Mouse (Mus musculus) lung, embryonic 15.5 days (tissue): ENCODE measurements at regions not wholly inside any gene's neighbourhood (a gene's known extent, or its start where the extent isn't known, plus 50 kb on each side); places are given as distances from the start of the nearest gene placed in this dataset.
A peak's percentile ranks its signal among the peaks of the same experiment; 100 is the strongest.

Source experiments
- ATAC-seq: fragments of 200-750 bp; cut with Nextera tagmentation; 2 replicates; pipeline ENCODE4 v1.8.0; 2017; ENCODE audit warnings: moderate number of reproducible peaks, borderline replicate concordance; ENCODE audit not compliant: low FRiP score, low TSS enrichment; ENCODE audit errors: extremely low read depth
- H3K27ac ChIP-seq: fragments of 300-500 bp; sonication (generic); 2 replicates; pipeline ENCODE4 v1.5.1; 2015; ENCODE audit warnings: moderate library complexity, mild to moderate bottlenecking, inconsistent platforms
- H3K27me3 ChIP-seq: fragments of 300-500 bp; sonication (generic); 2 replicates; pipeline ENCODE4 v1.6.1; 2015; ENCODE audit warnings: inconsistent platforms
- H3K36me3 ChIP-seq: fragments of 300-500 bp; sonication (generic); 2 replicates; pipeline ENCODE4 v1.6.1; 2015; ENCODE audit warnings: inconsistent platforms
- H3K4me1 ChIP-seq: fragments of 300-500 bp; sonication (generic); 2 replicates; pipeline ENCODE4 v1.6.1; 2015; ENCODE audit warnings: inconsistent platforms
- H3K4me2 ChIP-seq: fragments of 300-500 bp; sonication (generic); 2 replicates; pipeline ENCODE4 v1.6.1; 2015; ENCODE audit warnings: inconsistent platforms, mild to moderate bottlenecking, moderate library complexity
- H3K4me3 ChIP-seq: fragments of 300-500 bp; sonication (generic); 2 replicates; pipeline ENCODE4 v1.5.1; 2015; ENCODE audit warnings: mild to moderate bottlenecking, inconsistent platforms
- H3K9ac ChIP-seq: fragments of 300-500 bp; sonication (generic); 2 replicates; pipeline ENCODE4 v1.6.1; 2015; ENCODE audit warnings: inconsistent platforms
- H3K9me3 ChIP-seq: fragments of 300-500 bp; sonication (generic); 2 replicates; pipeline ENCODE4 v1.6.1; 2016; ENCODE audit warnings: inconsistent platforms
- WGBS: fragments of 180-500 bp; shearing (Covaris S2); methylation state at CpG from one replicate; pipeline ENCODE4 v1.1.7; 2015; 5-methylcytosine and 5-hydroxymethylcytosine counted together

DNA sequence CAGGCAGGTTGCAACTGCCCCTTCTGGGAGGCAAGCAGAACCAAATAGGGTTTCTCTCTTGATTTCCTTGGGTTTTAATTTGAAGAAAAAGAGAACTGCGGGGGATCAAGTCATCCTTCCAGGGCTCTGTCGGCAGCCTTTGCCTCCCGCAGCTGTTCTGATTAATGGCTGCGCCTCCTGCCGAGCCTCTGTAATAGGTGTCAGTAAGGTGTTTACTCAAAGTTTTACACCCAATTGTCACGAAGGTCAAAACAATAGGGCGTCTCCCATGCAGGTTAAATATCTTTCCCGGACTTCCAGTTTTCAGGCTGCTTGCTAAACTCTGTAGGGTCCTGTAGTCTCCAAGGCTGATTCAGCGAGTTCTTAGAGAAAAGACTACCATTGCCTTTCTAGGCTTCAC is 326.0 kb downstream of the Tmem182 start:
- no peak overlapping the region for H3K4me3 ChIP-seq
- no peak overlapping the region for H3K27ac ChIP-seq
- WGBS, result 8% methylated on average over 9 of the region's 9 CpGs
- H3K36me3 ChIP-seq, result no peaks in the 10 kb centered on the region
- H3K27me3 ChIP-seq, result no peaks in the 10 kb centered on the region
- no peak for ATAC-seq
- no peak overlapping the region for H3K9ac ChIP-seq
- no peaks in the 10 kb centered on the region for H3K4me1 ChIP-seq
- no peaks in the 10 kb centered on the region for H3K9me3 ChIP-seq
- no peak overlapping the region for H3K4me2 ChIP-seq

DNA sequence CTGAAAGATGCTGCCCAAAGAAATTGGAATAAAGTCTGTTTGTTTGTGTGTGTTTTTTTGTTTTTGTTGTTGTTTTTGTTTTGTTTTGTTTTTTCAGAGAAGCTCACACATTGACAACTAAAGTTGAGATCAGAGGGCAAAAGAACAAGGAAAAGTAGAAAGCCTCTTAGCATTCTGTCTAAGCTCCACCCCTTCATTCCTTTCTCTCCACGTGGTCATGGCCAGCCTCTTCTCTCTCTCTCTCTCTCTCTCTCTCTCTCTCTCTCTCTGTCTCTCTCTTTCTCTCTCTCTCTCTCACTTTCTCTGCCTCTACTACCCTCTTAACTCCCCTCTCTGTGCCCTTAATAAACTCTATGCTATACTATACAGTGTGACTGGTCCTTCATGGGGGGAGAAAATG is 327.7 kb downstream of the Tmem182 start:
- 22% methylated on average over 1 of the region's 1 CpGs for WGBS
- Histone ChIP-seq H3K9me3 (no peaks in the 10 kb centered on the region), H3K27me3 (no peaks in the 10 kb centered on the region), H3K4me1 (no peaks in the 10 kb centered on the region), H3K4me3 (no peak overlapping the region), H3K4me2 (no peak overlapping the region), H3K27ac (no peak overlapping the region), H3K9ac (no peak overlapping the region), H3K36me3 (no peaks in the 10 kb centered on the region)
- no peak for ATAC-seq

DNA sequence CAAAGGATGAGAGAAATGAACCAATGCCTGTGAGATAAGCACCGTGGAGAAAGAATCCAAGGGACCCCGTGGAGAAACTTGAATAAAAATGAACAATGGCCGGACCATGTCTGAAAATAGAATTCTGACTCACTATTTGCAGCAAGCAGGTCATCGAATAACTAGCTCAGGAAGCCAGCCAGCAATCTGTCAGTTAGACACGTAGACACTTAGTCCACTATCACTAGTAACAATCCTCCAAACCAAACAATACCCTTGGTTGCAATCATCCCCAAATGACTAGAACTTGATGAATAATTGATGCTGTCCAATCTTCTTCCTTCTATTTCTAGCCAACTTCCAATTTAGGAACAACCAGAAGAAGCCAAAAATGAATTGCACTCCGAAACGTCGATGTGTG is 328.5 kb downstream of the Tmem182 start:
- H3K9me3 ChIP-seq, result no peaks in the 10 kb centered on the region
- H3K9ac ChIP-seq, result no peak overlapping the region
- no peak overlapping the region for H3K4me2 ChIP-seq
- no peaks in the 10 kb centered on the region for H3K4me1 ChIP-seq
- no peak overlapping the region for H3K27ac ChIP-seq
- ATAC-seq, result no peak
- no peak overlapping the region for H3K4me3 ChIP-seq
- no peaks in the 10 kb centered on the region for H3K36me3 ChIP-seq
- no peaks in the 10 kb centered on the region for H3K27me3 ChIP-seq
- 47% methylated on average over 8 of the region's 8 CpGs for WGBS

DNA sequence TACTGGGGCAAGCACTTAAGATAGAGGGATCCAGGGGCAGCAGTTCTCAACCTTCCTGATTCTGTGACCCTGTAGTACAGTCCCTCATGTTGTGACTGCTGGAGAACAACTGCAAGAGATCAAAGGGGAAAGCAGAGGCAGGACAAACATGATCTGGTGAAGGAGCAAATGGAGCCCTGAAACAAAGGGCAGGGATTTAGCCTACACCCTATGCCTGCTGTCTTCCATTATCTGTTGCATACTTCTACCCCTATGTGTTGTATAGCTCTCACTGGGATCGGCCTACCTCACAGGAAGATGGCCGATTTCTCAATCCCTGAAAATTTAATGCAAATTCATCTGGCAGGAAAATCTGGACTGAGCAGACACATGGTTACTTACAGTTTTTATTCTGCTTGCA is 334.3 kb downstream of the Tmem182 start:
- H3K36me3 ChIP-seq, result no peaks in the 10 kb centered on the region

DNA sequence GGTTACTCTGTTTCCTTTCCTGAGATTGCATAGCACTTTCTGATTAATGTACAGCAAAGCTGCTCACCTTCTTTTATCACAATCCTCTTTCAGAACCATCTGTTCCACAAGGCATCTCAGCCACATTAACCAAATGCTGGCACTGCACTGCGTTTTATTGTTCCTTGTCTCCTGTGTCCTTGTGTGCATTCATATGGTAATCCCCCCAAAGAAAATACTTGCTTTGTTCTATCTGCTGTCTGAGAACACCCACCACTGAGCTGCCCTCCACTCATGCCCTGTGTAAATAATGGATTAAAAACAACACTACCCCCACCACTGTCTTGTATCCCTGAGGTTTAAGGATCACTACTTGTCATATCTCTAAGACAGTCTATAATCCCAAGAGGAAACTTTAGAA is 335.1 kb downstream of the Tmem182 start:
- Histone ChIP-seq H3K36me3 (no peaks in the 10 kb centered on the region), H3K9ac (no peak overlapping the region), H3K4me2 (no peak overlapping the region), H3K4me1 (no peaks in the 10 kb centered on the region), H3K4me3 (no peak overlapping the region), H3K27me3 (no peaks in the 10 kb centered on the region), H3K9me3 (no peaks in the 10 kb centered on the region), H3K27ac (no peak overlapping the region)
- WGBS, result 66% methylated on average over 1 of the region's 1 CpGs
- ATAC-seq, result no peak

More for the DNA sequence above, 334.3 kb downstream of the Tmem182 start:
- H3K9me3 ChIP-seq, result no peaks in the 10 kb centered on the region
- H3K27ac ChIP-seq, result no peak overlapping the region
- H3K4me2 ChIP-seq, result no peak overlapping the region
- no peak overlapping the region for H3K4me3 ChIP-seq
- no peaks in the 10 kb centered on the region for H3K27me3 ChIP-seq
- H3K9ac ChIP-seq, result no peak overlapping the region
- 77% methylated on average over 2 of the region's 2 CpGs for WGBS
- no peak for ATAC-seq
- no peaks in the 10 kb centered on the region for H3K4me1 ChIP-seq

DNA sequence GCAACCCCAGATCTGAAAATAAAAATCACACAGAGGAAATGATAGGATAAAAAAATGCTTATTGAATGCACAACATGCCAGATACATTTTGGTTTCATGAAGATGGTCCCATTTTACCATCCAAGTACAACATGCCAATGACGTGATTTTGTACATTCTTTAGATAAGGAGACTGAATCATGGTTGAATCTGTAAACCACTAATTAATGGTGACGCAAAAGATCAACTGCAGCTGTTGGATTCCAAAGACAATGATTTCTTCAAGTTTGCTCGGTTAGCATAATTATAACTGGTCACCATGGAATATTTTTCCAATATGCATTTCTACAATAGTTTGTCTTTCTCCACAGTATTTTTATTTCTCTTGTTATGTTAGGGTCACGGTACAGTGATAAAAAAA is 336.6 kb downstream of the Tmem182 start:
- Histone ChIP-seq H3K9ac (no peak overlapping the region), H3K36me3 (no peaks in the 10 kb centered on the region), H3K4me3 (no peak overlapping the region), H3K9me3 (no peaks in the 10 kb centered on the region), H3K4me2 (no peak overlapping the region), H3K27ac (no peak overlapping the region), H3K4me1 (no peaks in the 10 kb centered on the region), H3K27me3 (no peaks in the 10 kb centered on the region)
- ATAC-seq, result no peak
- 65% methylated on average over 4 of the region's 4 CpGs for WGBS

DNA sequence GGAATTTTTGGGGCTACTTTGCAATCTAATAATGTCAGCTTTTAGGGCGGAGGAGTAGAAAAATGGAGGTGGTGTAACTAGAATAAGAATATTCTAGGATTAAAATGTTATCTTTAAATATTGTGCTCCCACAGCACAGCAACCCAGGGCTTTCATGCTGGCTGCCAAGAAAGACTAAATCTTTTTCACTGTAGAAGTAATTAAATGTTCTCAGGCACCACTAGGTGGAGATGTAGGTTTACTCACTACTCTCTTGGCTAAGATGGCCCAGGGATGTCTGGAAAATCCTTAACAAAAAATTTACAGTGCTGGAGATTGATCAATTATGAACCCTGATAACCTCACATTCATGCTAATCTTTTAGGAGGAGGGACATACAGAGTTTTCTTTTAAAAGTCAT is 347.1 kb downstream of the Tmem182 start:
- Histone ChIP-seq H3K27ac (no peak overlapping the region), H3K4me3 (no peak overlapping the region), H3K27me3 (no peaks in the 10 kb centered on the region), H3K4me2 (no peak overlapping the region), H3K4me1 (peaks cover 15% of the 10 kb centered on the region), H3K36me3 (no peaks in the 10 kb centered on the region), H3K9me3 (no peaks in the 10 kb centered on the region), H3K9ac (no peak overlapping the region)
- WGBS, result 44% methylated on average over 1 of the region's 1 CpGs
- ATAC-seq, result 0 out of 2 replicates have a peak, but pooled peaks have one; percentile 35

DNA sequence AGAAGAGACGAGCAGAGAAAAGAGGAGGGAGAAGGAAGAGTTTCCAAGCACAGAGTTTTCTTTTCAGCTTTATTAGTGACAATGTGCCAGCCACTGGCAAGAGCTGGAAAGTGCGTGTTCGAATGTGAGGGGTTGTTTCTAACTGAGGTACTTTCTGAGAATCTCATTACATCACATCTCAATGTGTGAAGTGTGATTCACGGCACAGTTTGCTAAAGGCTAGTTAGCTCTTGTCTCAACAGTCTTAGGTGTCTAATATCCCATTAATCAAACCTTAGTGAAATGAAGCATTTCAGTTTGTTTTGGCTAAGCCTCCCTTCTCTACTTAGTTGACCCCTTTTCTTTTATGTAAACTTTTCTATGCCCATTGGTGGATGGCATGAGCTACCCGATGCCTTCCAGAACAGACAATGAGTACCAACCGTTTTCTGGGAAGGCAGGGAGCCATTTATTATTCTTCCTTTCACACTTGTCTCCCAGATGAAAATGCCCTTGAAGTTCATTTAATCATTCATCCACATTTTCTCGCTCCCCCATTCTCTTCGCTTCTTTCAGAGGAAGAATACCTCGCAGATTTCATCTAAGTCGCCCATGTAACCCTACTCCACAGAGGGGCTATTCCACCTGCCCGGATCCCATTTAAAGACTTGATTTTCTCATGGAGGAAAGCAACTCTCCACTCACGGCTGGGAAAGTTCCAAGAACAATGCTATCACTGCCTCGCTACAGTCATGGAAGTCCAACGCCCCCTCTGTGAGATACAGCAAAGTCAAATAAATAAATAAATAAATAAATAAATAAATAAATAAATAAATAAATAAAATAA is 348.0 kb downstream of the Tmem182 start:
- Histone ChIP-seq H3K9ac (no peak overlapping the region), H3K4me3 (no peak overlapping the region), H3K27me3 (no peaks in the 10 kb centered on the region), H3K36me3 (no peaks in the 10 kb centered on the region), H3K4me1 (peaks cover 23% of the 10 kb centered on the region), H3K27ac (no peak overlapping the region), H3K4me2 (no peak overlapping the region), H3K9me3 (no peaks in the 10 kb centered on the region)
- WGBS, result 77% methylated on average over 14 of the region's 14 CpGs
- no peak for ATAC-seq

DNA sequence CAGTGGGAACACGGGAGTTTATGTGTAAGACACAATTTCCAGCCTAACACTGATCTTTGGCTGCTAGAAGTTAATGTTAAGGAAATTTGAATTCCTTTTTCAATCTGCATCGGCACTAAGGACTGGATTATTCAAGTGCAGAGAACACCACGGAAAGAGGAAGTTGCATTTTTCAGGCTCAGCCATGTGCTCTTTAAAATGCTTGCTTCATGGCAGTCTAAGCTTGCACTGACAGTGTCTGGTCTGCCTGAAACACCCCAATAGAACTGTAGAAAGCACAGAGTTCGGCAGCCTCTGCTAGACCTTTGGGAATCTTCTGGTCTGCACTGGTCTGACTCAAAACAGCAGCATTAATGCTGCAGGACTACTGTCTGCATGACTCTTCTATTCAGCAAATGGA is 348.8 kb downstream of the Tmem182 start:
- Histone ChIP-seq H3K27ac (no peak overlapping the region), H3K4me2 (no peak overlapping the region), H3K4me1 (peaks cover 24% of the 10 kb centered on the region), H3K9me3 (no peaks in the 10 kb centered on the region), H3K36me3 (no peaks in the 10 kb centered on the region), H3K27me3 (no peaks in the 10 kb centered on the region), H3K4me3 (no peak overlapping the region), H3K9ac (no peak overlapping the region)
- ATAC-seq, result no peak
- WGBS, result 61% methylated on average over 4 of the region's 4 CpGs

DNA sequence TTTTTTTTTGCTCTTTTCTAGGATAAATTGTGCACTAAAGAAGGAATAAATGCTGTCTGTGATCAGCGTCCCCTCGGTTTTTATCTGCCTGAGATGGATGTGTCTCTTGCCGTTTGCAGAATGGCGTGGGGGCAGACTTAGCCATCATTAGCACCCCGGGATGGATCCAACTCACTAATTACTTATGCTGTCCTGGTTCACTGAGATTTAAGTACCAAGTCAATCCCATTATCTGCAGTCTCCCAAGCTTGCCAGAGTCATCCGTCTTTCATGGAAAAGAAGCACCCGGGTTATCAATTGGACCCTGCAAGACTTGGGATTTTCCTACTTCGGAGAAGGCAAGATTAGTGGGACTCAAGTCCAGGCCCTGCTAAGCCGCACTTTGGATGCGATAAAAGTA is 351.5 kb downstream of the Tmem182 start:
- Histone ChIP-seq H3K4me3 (no peak overlapping the region), H3K9me3 (no peaks in the 10 kb centered on the region), H3K36me3 (no peaks in the 10 kb centered on the region), H3K4me2 (no peak overlapping the region), H3K27ac (no peak overlapping the region), H3K4me1 (peaks cover 24% of the 10 kb centered on the region), H3K9ac (no peak overlapping the region), H3K27me3 (no peaks in the 10 kb centered on the region)
- ATAC-seq, result no peak
- WGBS, result 40% methylated on average over 10 of the region's 10 CpGs

DNA sequence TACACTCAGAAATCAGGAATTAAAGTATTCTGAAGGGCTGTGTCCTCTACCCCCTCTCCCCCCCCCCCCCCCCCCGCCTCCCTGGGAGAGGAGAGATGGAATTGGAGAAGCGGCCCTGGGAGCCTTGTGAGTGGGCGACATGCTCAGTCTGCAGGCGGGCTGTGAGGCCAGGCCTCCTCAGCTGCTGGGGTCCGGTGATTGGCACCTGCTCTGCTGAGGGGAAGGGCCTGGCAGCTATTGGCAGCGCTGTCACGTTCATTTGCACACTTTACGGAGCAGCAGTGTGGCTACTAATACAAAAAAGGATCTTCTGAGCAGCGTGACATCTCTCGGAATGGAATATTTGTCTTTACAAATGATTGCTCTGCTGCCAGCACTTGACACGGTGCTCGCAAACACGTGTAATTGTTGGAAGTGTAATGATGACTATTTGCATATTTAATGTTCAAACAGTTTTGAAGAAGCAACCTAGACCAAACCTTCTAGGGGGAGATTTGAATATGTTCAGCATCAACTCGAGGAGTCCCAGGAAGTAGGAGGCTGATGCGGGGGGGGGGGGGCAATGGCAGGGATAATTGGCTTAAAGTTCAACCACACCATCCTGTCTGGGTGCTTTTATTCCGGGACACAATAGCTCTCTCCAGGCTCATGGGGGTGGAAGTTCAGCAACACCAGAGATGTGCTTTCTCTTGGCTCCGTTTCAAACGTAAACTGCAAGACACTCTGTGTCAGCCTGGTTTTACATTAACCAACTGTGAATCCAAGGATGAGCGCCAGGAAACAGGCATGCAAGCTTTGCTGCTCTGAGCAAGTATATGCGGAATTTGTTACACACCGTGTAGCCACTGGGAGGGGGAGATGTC is 352.5 kb downstream of the Tmem182 start:
- H3K36me3 ChIP-seq, result no peaks in the 10 kb centered on the region
- no peak overlapping the region for H3K4me3 ChIP-seq
- H3K9me3 ChIP-seq, result no peaks in the 10 kb centered on the region
- peaks cover 24% of the 10 kb centered on the region for H3K4me1 ChIP-seq
- no peak overlapping the region for H3K27ac ChIP-seq
- no peaks in the 10 kb centered on the region for H3K27me3 ChIP-seq
- H3K9ac ChIP-seq, result no peak overlapping the region
- WGBS, result 29% methylated on average over 21 of the region's 21 CpGs
- no peak overlapping the region for H3K4me2 ChIP-seq
- peak; percentile 63; the same call in 1 of the 2 replicates for ATAC-seq
